Comparison of ENCODE assay signal across 7 mouse cellular contexts in the genomic region with DNA sequence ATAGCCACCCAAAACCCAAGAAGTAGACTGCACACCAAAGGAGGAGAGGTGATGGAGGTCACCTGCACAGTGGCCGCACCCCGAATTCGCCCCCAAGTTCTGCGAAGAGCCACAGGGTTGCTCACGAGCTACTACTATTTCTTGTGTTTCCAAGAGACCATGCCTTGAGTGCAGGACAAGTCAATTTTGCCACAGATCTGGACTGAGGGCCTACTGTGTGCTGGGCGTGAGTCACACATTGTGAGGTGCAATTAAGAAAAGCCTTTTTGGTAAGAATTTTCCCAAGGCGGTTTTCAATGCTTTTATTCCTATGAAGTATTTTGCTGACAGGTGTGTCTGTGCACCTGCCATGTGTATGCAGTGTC. TPM values are rescaled to one million over a fixed set of nuclear protein-coding genes. Genes with fewer than 3 reads are reported as not detected.
DNase-seq lines count a peak whose midpoint lies in the region; ATAC-seq and TF ChIP-seq lines count a peak whose summit lies in the region.

No protein-coding gene starts in this region.

- no peaks in the 10 kb centered on the region for H3K36me3 ChIP-seq in forebrain, embryonic 12.5 days (replicated peaks)
- H3K36me3 ChIP-seq in limb, embryonic 11.5 days (ENCODE audit: control insufficient read depth, insufficient read depth, low read length), result no peaks in the 10 kb centered on the region

- no peaks in the 10 kb centered on the region for H3K9me3 ChIP-seq in forebrain, embryonic 12.5 days
- no peaks in the 10 kb centered on the region for H3K9me3 ChIP-seq in limb, embryonic 11.5 days (ENCODE audit: control insufficient read depth, low read length)

- H3K4me2 ChIP-seq in forebrain, embryonic 12.5 days, result peak overlapping the region; percentile 78
- peak overlapping the region; percentile 81 for H3K4me2 ChIP-seq in limb, embryonic 11.5 days (ENCODE audit: low read depth, severe bottlenecking)

- no peak overlapping the region for H3K9ac ChIP-seq in forebrain, embryonic 12.5 days
- no peak overlapping the region for H3K9ac ChIP-seq in limb, embryonic 11.5 days (ENCODE audit: low read length)

- no peak for DNase-seq in lung, adult 2 months
- DNase-seq in lung, postnatal 25 days (ENCODE audit: low spot score), result no peak
- no peak for DNase-seq in limb, embryonic 11.5 days (ENCODE audit: low spot score)
- DNase-seq in spleen, adult 18-20 months, result no peak
- no peak for DNase-seq in urinary bladder, postnatal 25 days (ENCODE audit: low spot score)

- no peak for TF ChIP-seq CTCF in lung, adult 2 months (IDR thresholded peaks at IDR 0.05; ENCODE audit: insufficient read depth, low read length)
- no peak for TF ChIP-seq CTCF in olfactory bulb, adult 2 months (IDR thresholded peaks at IDR 0.05; ENCODE audit: insufficient read depth, low read depth, low read length)

- no peaks in the 10 kb centered on the region for H3K27me3 ChIP-seq in forebrain, embryonic 12.5 days
- 0 out of 2 replicates have a peak, but pooled peaks cover 3% of the 10 kb centered on the region for H3K27me3 ChIP-seq in limb, embryonic 11.5 days (ENCODE audit: control insufficient read depth, insufficient read depth, low read length)

- no peak overlapping the region for H3K27ac ChIP-seq in forebrain, embryonic 12.5 days
- H3K27ac ChIP-seq in limb, embryonic 11.5 days (replicated peaks; ENCODE audit: low read depth, low read length), result no peak overlapping the region
- H3K27ac ChIP-seq in olfactory bulb, adult 2 months (ENCODE audit: insufficient read depth, low read depth, low read length), result no peak overlapping the region

- ATAC-seq in forebrain, embryonic 12.5 days (ENCODE audit: low FRiP score), result no peak; the same call in 1 of the 2 replicates
- 0 out of 2 replicates have a peak, but pooled peaks have one; percentile 11 for ATAC-seq in limb, embryonic 11.5 days (ENCODE audit: insufficient number of reproducible peaks, low FRiP score, low TSS enrichment, low read depth)

- 38% methylated on average over 7 of the region's 7 CpGs for WGBS in lung, adult 2 months
- 43% methylated on average over 7 of the region's 7 CpGs for WGBS in forebrain, embryonic 12.5 days
- WGBS in limb, embryonic 11.5 days, result 36% methylated on average over 7 of the region's 7 CpGs
- 42% methylated on average over 7 of the region's 7 CpGs for whole genome bisulfite sequencing in olfactory bulb, adult 2 months

- H3K4me1 ChIP-seq in lung, adult 2 months (ENCODE audit: control insufficient read depth, insufficient read depth, low read length), result no peaks in the 10 kb centered on the region
- H3K4me1 ChIP-seq in forebrain, embryonic 12.5 days, result peaks cover 5% of the 10 kb centered on the region; the same call in 1 of the 2 replicates
- no peaks in the 10 kb centered on the region for H3K4me1 ChIP-seq in limb, embryonic 11.5 days (ENCODE audit: control insufficient read depth, insufficient read depth, low read length)
- peaks cover 4% of the 10 kb centered on the region for H3K4me1 ChIP-seq in olfactory bulb, adult 2 months (ENCODE audit: control insufficient read depth, insufficient read depth, low read length)

- peak overlapping the region; percentile 19 for H3K4me3 ChIP-seq in lung, adult 2 months (replicated peaks; ENCODE audit: extremely low read depth, low read depth, low read length)
- H3K4me3 ChIP-seq in forebrain, embryonic 12.5 days (replicated peaks), result peak overlapping the region; percentile 71
- H3K4me3 ChIP-seq in limb, embryonic 11.5 days (ENCODE audit: low read depth, low read length), result peak overlapping the region; percentile 63
- H3K4me3 ChIP-seq in olfactory bulb, adult 2 months (ENCODE audit: insufficient read depth, low read depth, low read length), result peak overlapping the region; percentile 94

- no peak for TF ChIP-seq POLR2A in lung, adult 2 months (IDR thresholded peaks at IDR 0.05; ENCODE audit: borderline replicate concordance, extremely low read depth, low read depth, low read length)
- TF ChIP-seq POLR2A in olfactory bulb, adult 2 months (IDR thresholded peaks at IDR 0.05; ENCODE audit: insufficient read depth, low read depth, low read length), result no peak

RNA-seq across cellular contexts. Expression of a gene that starts 0.3 kb away (rescaled TPM):
- 3.1 and 3.2 TPM in 2 replicates for polyA plus RNA-seq in lung, adult 2 months (2012; rRNA removed)
- 23.8 and 24.3 TPM in 2 replicates for polyA plus RNA-seq in forebrain, embryonic 12.5 days (2016; fragmentation: Nextera tagmentation; extraction: Ambion mirVana)
- 7.3 and 8.3 TPM in 2 replicates for polyA plus RNA-seq in limb, embryonic 11.5 days (2014; fragmentation: Nextera tagmentation; extraction: Ambion mirVana)
- polyA plus RNA-seq in olfactory bulb, adult 2 months (2012; ENCODE audit: insufficient read depth, insufficient read length, low replicate concordance, missing spikeins), result 66.8 and 131 TPM in 2 replicates

RNA-seq across cellular contexts. Expression of a gene that starts 54.2 kb away (rescaled TPM):
- 1.8 TPM in 2 replicates for polyA plus RNA-seq in lung, adult 2 months (2012; rRNA removed)
- polyA plus RNA-seq in forebrain, embryonic 12.5 days (2016; fragmentation: Nextera tagmentation; extraction: Ambion mirVana), result 67.6 and 69.1 TPM in 2 replicates
- 83.1 and 87.1 TPM in 2 replicates for polyA plus RNA-seq in limb, embryonic 11.5 days (2014; fragmentation: Nextera tagmentation; extraction: Ambion mirVana)
- not detected in 2 replicates for polyA plus RNA-seq in olfactory bulb, adult 2 months (2012; ENCODE audit: insufficient read depth, insufficient read length, low replicate concordance, missing spikeins)

RNA-seq across cellular contexts. Expression of a gene that starts 54.3 kb away (rescaled TPM):
- polyA plus RNA-seq in lung, adult 2 months (2012; rRNA removed), result 1.5 and 2.2 TPM in 2 replicates
- 10.8 and 12.8 TPM in 2 replicates for polyA plus RNA-seq in forebrain, embryonic 12.5 days (2016; fragmentation: Nextera tagmentation; extraction: Ambion mirVana)
- polyA plus RNA-seq in limb, embryonic 11.5 days (2014; fragmentation: Nextera tagmentation; extraction: Ambion mirVana), result 9.6 and 12.2 TPM in 2 replicates
- not detected in 2 replicates for polyA plus RNA-seq in olfactory bulb, adult 2 months (2012; ENCODE audit: insufficient read depth, insufficient read length, low replicate concordance, missing spikeins)

Comparison
In these comparisons a context has a peak if more than half of its experiments do, and no peak if none do; other contexts are left out.
1. H3K4me3 ChIP-seq: peak in every context shown above with its lines; median percentile 94 in olfactory bulb, adult 2 months; 71 in forebrain, embryonic 12.5 days; 63 in limb, embryonic 11.5 days; 19 in lung, adult 2 months.
2. RNA of a gene that starts 54.2 kb away (polyA plus RNA-seq): 83.1 to 87.1 TPM in limb, embryonic 11.5 days and 67.6 to 69.1 TPM in forebrain, embryonic 12.5 days; 1.8 TPM in lung, adult 2 months and not detected in olfactory bulb, adult 2 months; every median in the first group is over 10 times any median in the second.